Mouse (Mus musculus) cerebellum, postnatal 25 days (tissue): ENCODE measurements at regions not wholly inside any gene's neighbourhood (a gene's known extent, or its start where the extent isn't known, plus 50 kb on each side); places are given as distances from the start of the nearest gene placed in this dataset.

Experiments
- DNase-seq, 2 experiments: peaks; one replicate each; pipeline ENCODE4 v3.0.0; 2021; ENCODE audit warnings: mixed read lengths in 2 of 2

DNA sequence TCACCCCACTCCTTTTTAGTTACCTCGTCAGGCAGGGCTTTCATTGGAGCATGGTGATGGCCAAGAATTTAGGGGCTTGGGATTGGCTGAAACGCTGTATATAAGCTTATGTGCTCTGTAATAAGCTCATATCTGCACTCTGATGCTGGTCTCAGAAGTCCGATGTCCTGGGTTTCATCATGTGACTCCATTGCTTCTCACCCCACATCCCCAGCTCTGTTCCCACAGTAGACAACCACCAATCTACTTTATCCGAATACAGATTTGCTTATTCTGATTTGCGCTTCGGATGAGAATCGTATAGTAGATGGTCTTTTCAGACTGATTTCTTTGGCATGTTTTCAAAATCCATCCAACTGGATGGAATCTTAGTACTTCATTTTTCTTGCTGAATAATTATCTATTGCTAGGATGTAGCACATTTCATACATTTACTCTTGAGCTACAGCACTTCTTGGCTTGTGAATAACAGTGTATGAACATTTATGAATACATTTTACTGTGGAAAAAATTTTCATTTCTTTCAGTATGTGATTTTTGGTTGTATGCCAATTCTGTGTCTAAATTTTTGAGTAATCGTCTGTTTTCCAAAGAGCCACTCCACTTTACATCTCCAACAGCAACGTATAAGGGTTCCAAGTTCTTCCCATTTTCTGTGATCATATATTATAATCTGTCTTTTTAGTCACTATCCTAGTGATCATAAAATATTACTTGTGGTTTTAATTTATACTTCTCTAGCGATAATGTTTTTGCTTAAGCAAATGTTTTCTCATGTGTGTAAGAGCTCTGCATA is 185.7 kb downstream of the Hace1 start:
- no peak for DNase-seq

DNA sequence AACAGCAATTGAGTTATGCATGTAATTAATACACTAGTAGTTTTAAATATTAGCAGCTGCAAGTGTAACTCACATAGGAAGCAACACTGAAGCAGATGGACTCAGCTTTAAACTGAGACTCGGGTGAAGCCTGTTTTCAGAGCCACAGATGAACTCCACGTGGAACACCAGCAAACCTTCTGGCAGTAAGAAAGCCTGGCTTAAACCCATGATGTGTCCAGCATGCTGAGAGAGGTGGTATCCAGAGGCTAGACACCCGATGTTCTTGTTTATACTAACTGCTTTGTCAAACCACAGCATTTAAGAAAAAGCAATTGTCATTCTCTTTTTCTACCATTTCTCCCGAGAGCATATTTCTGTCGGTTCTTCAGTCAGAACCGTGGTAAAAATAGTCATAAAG is 202.1 kb downstream of the Hace1 start:
- DNase-seq = no peak

- DNase-seq = no peak
These were observed 205.4 kb downstream of the Hace1 start for GRCm38 (mm10) chr10:45783026-45783425.

DNA sequence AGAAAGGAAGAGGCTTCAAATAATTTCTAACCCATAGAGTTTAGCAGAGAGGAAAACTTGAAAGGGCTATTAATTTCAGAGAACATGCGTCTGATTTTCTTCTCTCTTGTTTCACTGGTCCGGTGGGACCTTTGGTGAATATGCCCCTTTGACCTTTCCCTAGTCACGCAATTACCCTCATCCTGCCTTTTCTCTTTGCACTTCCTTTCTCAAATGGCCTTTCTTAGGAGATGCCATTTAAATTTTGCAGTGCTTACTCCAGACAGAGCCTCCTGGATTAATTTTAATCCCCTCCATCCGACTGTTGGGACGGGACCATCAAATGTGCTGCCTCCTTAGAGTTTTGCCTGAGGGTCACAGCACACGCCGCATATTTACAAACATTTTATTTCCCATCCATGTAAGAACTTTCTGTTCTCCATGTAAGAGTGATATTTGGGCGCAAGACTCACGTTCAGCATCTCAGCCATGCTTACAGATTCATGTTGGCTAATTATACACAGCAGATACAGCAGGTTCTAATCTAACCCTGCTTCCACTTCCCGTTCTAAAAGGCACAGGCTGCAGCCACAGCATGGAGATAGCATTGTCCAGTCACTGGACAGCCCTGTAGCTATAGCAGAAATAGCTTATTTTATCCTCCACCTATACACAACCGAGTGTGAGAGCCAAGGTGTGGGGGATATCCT is 206.0 kb downstream of the Hace1 start:
- DNase-seq = no peak

DNA sequence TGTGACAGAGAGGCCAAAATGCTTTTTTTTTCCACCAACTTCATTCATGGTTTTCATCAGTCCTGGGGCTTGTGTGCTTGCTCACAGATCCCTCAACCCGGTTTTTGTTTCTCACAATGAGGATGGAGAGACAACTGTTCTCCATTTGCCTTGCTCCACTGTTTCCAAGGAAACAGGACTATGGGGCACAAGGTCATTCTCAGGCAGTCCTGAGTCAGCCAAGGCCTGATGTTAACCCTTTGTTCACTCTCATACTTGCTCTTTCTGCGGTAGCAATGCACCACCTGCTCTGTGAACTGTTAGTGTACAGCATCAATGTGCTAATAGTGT is 206.5 kb downstream of the Hace1 start:
- DNase-seq = no peak

- DNase-seq = no peak
These were observed 206.9 kb downstream of the Hace1 start for GRCm38 (mm10) chr10:45784575-45784974.

GRCm38 (mm10) chr10:45788356-45788755 is 210.7 kb downstream of the Hace1 start:
- no peak for DNase-seq

GRCm38 (mm10) chr10:45795582-45795981 is 218.0 kb downstream of the Hace1 start:
- no peak for DNase-seq

DNA sequence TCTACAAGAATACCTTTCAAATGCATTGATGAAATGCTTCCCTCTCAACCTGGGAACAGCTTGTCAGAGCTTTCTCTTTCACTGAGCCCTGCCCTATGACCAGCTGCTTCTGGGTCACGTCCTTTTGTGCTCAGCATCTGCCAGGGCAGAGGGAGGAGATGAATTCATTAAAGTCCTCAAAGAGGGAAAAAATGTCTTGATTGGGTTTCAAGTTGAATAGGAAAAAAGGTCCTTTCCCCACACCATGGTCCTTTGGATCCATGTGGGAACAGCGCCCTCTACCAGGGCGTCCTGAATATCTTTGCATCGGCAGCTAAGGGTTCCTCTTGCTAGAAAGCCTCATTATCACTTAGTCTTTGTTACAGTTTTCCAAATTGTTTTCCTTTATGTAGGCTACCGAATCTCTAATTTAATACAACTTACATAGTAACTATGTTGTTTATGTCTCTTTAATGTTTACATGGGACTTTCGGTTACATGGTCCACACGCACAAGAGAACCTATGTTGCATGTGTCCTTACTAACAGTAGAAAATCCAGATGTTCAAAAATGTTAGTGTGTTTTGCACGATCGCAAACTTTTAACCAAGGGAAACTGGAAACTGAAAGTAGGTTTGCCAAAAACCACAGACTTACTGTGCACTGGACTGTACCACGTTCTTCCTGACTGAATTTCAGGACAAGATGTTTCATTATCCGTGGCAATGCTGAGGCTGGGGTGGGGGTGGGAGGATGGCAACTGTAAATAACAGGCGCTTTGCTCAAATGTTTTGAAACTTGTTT is 222.6 kb downstream of the Hace1 start:
- DNase-seq = peak; percentile 26 to 60

DNA sequence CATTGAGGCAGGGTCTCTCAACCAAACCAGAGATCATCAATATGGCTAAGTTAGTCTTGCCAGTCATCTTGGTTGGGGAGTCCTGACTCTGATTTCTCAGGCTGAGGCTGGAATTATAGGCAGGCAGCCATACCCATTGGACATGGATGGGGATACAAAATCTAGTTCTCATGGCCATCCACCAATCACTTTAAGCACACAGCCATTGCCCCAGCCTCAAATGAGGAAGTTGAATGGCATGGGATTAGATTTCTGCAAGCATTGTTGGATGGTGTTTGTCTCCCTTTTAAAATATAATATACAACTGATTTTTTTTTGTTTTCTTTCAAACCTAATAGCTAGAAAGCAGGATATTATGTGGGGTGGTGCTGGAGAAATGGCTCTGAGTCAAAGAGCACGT is 223.8 kb downstream of the Hace1 start:
- DNase-seq = no peak

DNA sequence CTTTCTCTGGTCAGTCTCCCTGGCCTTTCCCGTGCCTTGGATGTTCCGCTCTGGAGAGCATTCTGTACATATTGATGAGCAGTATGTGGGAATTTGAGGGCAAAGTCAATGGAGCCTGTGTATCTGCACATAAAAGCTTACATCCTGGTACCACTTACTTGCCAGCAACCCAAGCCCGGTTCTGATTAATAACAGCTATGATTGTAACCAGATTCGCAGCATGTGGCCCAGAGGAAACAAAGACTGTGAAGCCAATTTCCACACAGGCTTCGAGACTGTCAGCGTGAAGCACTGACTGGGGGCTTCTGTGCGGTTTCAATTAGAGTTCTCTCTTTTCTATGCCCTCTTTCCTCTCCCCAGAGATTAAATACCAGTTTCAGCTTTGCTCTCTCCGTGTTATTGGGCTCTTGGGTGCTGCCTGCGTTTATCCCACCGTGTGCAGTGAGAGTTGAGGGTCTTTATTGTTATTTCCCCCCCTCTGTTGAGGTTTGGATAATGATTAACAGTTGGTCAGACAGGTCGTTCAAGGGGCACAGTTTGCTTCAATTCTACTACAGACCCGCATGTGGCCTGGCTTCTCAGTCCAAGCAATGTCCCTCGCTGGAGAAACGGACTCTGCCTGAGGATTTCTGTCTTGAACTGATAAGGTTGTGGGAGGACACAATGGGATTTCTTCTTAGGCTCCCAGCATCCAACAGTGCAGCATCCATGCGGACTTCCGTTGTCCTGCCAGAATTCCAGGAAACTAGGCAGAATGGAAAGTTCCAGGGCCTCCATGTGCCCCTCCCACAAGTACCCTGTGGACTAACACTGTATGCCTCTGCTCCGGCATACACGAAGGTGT is 229.6 kb downstream of the Hace1 start:
- no peak for DNase-seq

DNA sequence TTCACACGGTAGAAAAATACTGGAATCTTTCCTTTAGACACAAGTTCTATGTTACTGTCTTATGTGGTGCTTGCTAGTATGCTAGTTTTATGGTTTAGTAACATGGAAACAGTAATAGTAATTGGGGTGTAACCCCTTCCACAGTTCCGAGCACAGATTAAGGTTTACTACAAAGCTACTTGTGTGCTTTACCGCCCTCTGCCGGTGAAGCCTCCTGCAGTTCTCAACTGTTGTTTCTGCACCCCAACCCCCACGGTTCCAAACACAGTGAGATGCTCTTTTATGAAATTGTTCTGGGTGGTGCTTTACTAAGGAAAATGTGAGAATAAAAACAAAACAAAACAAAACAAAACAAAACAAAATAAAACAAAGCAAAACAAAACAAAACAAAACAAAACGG is 234.3 kb downstream of the Hace1 start:
- DNase-seq = peak in 1 of 2 experiments; percentile 47

DNA sequence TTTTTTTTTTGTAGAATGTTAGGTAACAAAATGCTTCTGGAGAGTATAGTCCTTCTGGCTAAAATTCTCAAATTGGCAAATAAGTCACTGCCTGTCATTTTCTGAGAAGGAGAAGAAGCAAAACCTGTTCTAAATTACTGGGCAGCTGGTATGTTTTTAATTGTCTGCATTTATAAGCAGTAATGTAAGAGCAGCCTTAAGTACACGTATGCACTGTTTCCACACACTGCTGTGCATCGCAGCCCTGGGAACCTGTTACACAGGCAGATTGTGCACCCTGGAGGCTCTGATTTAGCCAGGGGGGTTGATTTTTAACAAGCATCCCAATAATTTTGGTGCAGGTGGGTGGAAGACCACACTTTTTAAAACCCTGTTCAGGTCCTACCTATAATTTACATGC is 236.2 kb downstream of the Hace1 start:
- no peak for DNase-seq

DNA sequence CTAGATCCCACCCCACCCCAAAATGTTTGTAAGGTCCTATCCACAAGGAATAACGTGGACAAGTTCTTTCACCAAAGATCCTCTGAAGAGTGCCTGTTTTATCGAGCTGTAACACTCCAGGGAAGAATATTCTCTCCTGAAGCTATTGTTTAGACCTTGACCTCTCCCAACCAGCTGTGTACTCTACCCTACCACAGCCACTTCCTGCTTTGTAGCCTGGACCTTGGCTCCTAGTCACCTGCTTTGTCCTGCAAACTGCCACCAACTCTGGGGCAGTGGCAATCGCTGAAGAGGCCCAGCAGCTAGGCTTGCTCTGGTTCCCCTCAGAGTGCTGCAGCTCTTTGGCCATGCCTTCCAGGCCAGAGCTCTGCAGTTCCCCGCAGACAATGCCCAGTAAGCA is 239.1 kb downstream of the Hace1 start:
- DNase-seq = no peak

- DNase-seq = no peak
These were observed 243.5 kb downstream of the Hace1 start for GRCm38 (mm10) chr10:45820986-45821655.

GRCm38 (mm10) chr10:45822251-45822650 is 244.6 kb downstream of the Hace1 start:
- no peak for DNase-seq

- no peak for DNase-seq
These were observed 246.0 kb downstream of the Hace1 start for GRCm38 (mm10) chr10:45823612-45824011.

DNA sequence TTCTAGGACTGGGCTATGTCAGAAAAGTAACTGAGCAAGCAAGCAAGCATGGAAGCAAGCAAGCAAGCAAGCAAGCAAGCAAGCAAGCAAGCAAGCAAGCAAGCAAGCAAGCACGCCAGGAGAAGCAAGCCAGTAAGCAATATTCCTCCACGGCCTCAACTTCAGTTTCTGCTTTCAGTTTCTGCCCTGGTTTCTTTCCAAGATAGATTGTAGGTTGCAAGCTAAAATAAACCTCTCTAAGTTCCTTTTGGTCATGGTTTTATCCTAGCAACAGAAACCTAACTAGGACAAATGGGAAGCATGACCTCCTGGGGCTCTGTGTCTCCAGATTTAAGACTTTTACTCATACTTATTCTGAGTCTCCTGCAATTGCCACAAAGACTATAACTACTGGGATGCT is 271.0 kb downstream of the Hace1 start:
- DNase-seq = no peak

GRCm38 (mm10) chr10:45849841-45850240 is 272.2 kb downstream of the Hace1 start:
- DNase-seq = no peak

- DNase-seq = no peak
These were observed 273.0 kb downstream of the Hace1 start for GRCm38 (mm10) chr10:45850625-45851024.

GRCm38 (mm10) chr10:45852688-45853087 is 275.1 kb downstream of the Hace1 start:
- no peak for DNase-seq

DNA sequence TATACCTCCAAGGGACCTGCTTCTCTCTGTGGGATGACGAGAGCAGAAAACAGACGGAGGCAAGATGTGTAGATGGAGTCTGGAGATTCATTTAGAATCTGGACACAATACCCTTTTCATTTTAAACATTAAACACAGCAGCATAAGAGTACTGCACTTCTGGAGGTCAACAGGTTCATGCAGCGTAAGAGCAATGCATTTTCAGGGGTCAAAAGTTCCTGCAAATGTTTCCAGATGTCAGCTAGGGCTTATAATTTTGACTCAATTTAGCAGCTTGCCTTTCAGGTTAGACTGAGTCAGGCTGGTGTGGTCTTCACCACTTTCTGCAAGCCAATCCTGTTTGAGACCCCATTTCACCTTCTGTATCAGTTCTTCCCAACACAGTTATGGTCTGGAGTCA is 277.9 kb downstream of the Hace1 start:
- DNase-seq = no peak
